Mouse (Mus musculus) olfactory bulb, adult 2 months (tissue): Measurements from ENCODE around the gene Top3b.

Experiments used
- CTCF ChIP-seq: fragments of 200-500 bp; IDR thresholded peaks from 2 replicates; pipeline ENCODE4 v1.5.1; 2012; ENCODE audit warnings: low read depth, mild to moderate bottlenecking, low read length, moderate library complexity; ENCODE audit not compliant: insufficient read depth
- POLR2A ChIP-seq: fragments of 200-500 bp; IDR thresholded peaks from 2 replicates; pipeline ENCODE4 v1.6.1; 2012; ENCODE audit warnings: mild to moderate bottlenecking, low read depth, low read length, moderate library complexity; ENCODE audit not compliant: insufficient read depth

GRCm38 (mm10) chr16:16879025-16879424 lies 8.5 kb downstream of the Top3b start:
- TF ChIP-seq CTCF (no peak), POLR2A (no peak)
